Mouse (Mus musculus) E14TG2a.4 (cell line): ENCODE data around the gene Krt31.

ENCODE experiments used
- H3K27me3 ChIP-seq: 2 replicates; pipeline ENCODE4 v1.6.1; 2014; ENCODE audit warnings: low read length, control low read depth; ENCODE audit not compliant: insufficient read depth
- H3K36me3 ChIP-seq: 2 replicates; pipeline ENCODE4 v1.6.1; 2014; ENCODE audit warnings: low read length, control low read depth; ENCODE audit not compliant: insufficient read depth
- H3K4me1 ChIP-seq: replicated peaks from 2 replicates; pipeline ENCODE4 v1.6.1; 2014; ENCODE audit warnings: low read depth, low read length, control low read depth
- H3K4me3 ChIP-seq: replicated peaks from 2 replicates; pipeline ENCODE4 v1.5.1; 2014; ENCODE audit warnings: mild to moderate bottlenecking, low read length
- H3K9me3 ChIP-seq: 2 replicates; pipeline ENCODE4 v1.6.1; 2014; ENCODE audit warnings: low read length, control low read depth
- CTCF ChIP-seq: conservative IDR thresholded peaks from 2 replicates; pipeline ENCODE4 v1.5.1; 2014; ENCODE audit warnings: low read length
- NANOG ChIP-seq: IDR thresholded peaks from 2 replicates; pipeline ENCODE4 v1.6.1; 2014; ENCODE audit warnings: borderline replicate concordance, low read length, mixed read lengths
- POU5F1 ChIP-seq: IDR thresholded peaks from 2 replicates; pipeline ENCODE4 v1.6.1; 2014; ENCODE audit warnings: low read length, borderline replicate concordance

The Krt31 gene

DNA sequence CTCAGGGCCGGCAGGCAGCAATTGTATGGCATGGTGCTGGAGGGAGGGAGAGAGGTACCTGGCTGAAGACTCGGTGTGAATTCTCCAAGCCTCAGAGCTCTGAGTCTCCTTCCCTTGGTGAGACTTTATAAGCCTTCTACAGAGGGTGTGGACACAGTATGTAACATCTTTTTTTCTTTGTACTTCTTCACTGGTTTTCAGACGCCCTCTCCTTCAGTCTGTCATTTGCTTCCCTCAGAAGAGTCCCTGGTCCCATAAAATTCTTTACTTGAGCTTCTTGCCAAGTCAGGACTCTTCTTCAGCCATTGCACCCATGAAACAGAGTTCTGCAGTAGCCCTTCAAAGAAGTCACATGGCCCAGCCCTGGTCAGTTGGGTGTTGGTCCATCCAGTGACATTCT, at the start of gene Krt31:
Krt31 (minus strand) TSS at position 101 of the 400 bp plus-strand sequence.
- H3K27me3 ChIP-seq, result peaks cover 2% of the 10 kb centered on the region; the same call in 1 of the 2 replicates
- no peak for TF ChIP-seq CTCF
- TF ChIP-seq POU5F1, result no peak
- peaks cover 9% of the 10 kb centered on the region; the same call in 1 of the 2 replicates for H3K9me3 ChIP-seq
- H3K4me1 ChIP-seq, result no peaks in the 10 kb centered on the region
- H3K4me3 ChIP-seq, result no peak within 1 kb of the TSS
- H3K36me3 ChIP-seq, result no peaks in the 10 kb centered on the region

DNA sequence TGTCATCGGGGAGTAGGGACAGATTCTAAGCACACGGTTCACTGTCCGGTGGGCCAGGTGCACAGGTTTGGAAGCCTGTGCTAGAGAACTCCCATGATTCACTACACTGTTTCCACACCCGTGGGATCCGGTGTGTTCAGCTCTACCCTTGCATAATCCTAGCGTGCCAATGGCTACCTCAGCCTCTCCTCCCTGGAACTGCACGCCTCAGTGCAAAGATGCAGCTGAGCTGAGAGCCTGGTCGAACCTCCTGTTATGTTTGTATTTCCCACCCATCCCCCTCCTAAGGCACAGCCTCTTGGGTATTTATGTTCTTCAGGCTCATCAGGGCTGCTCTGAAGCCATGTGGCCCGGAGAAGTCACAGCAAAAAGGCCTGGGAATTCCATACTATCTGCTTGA, 47.5 kb upstream of the Krt31 start:
- Histone ChIP-seq H3K4me1 (no peaks in the 10 kb centered on the region), H3K9me3 (no peaks in the 10 kb centered on the region), H3K36me3 (no peaks in the 10 kb centered on the region), H3K27me3 (peaks cover 3% of the 10 kb centered on the region; the same call in 1 of the 2 replicates), H3K4me3 (no peak overlapping the region)
- TF ChIP-seq CTCF, result no peak
- no peak for TF ChIP-seq POU5F1
- no peak for TF ChIP-seq NANOG

DNA sequence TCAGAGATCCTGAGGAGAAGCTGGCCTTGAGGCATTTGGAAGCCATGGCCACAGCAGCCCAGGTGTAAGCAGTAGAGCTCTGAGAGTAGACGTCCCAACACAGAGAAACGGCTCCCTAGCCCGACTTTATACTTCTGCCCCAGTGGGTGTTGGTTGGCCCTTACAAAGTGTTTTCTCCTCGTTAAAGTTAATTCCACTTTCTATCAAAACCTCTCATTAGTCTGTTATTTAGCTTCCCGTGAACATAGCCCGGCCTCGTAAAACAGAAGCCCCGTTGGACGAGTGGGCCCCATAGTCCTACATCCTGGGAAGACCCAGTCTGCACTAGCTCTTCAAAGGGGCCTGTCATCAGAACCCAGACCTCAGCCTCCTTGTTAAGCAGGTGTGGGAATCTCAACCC, 45.8 kb upstream of the Krt31 start, which contains the start of gene Krt35:
Krt35 (minus strand) TSS at position 101 of the 400 bp plus-strand sequence.
- Histone ChIP-seq H3K27me3 (0 out of 2 replicates have a peak, but pooled peaks cover 3% of the 10 kb centered on the region), H3K9me3 (peaks cover 1% of the 10 kb centered on the region; the same call in 1 of the 2 replicates), H3K4me1 (no peaks in the 10 kb centered on the region), H3K36me3 (no peaks in the 10 kb centered on the region), H3K4me3 (no peak within 1 kb of the TSS)
- TF ChIP-seq NANOG, result no peak
- TF ChIP-seq POU5F1, result no peak
- no peak for TF ChIP-seq CTCF

DNA sequence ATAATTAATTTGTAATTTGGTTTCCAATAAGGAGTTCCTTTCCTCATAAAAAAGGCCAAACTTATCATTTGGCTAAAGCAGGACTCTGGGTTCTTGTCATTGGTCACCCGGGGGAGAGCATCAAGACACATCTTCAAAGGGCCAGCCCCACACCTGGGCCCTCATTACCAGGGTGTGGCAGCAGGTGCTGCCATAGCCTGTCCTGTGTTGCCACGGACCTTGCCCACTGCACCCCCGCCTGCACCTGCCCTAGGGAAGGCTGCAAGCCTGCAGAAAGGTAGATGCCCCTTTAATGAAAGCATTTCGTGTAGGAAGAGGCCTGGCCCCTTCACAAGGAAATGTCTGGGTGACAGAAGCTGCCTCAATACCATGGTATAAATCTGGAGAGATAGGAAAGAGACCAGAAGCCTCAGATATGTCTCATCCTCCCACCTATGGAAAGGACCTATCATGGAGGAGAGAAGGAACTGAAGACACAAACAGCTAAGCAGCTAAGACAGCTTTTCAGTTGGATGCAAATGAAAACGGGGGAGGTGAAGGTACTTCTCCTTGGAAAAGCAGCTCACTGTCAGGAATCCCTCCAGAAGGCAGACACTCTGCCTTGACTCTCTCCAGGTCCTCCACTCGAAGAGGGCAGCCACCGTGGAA, 38.2 kb upstream of the Krt31 start:
- Histone ChIP-seq H3K27me3 (0 out of 2 replicates have a peak, but pooled peaks cover 3% of the 10 kb centered on the region), H3K4me3 (no peak overlapping the region), H3K4me1 (no peaks in the 10 kb centered on the region), H3K36me3 (no peaks in the 10 kb centered on the region), H3K9me3 (peaks cover 19% of the 10 kb centered on the region)
- TF ChIP-seq NANOG (no peak), CTCF (no peak), POU5F1 (no peak)

DNA sequence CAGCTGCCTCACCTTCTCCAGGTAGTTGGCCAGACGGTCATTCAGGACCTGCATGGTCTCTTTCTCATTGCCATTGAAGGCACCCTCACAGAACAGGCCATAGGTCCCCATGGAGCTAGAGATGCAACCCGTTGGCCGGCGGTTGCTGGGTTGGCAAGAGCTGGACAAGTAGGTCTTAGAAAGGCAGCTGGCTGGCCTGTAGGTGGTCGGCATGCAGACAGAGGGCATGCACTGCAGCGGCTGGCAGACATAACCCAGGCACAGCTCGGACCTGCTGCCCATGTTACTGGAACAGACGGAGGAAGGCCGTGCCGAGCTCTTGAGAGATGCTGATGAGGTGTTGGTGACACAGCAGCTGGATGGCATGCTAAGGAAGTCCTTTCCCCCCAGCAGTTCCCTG, 37.5 kb upstream of the Krt31 start, which contains the start of gene Krt32:
Krt32 (minus strand) TSS at position 366 of the 400 bp plus-strand sequence.
- Histone ChIP-seq H3K4me1 (no peaks in the 10 kb centered on the region), H3K27me3 (0 out of 2 replicates have a peak, but pooled peaks cover 3% of the 10 kb centered on the region), H3K9me3 (peaks cover 19% of the 10 kb centered on the region), H3K36me3 (no peaks in the 10 kb centered on the region), H3K4me3 (no peak within 1 kb of the TSS)
- no peak for TF ChIP-seq NANOG

DNA sequence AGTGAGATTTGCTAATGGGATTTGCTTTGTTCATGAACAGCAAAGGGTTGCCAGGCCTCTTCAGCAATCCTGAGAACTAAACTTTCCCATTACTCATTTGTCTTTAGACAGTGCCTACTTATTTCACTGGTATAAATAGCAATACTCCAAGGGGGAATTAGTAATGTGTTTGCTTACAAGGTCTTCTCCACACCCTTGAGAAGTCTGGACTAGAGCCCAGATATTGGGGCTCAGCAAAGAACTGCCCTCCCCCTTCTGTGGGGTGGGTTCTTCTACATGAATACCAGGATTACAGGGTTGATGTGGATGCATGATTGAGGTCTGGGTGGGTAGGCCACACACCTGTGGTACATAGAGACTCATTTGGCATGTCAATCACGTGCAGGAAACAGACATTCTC, 23.5 kb upstream of the Krt31 start:
- Histone ChIP-seq H3K36me3 (no peaks in the 10 kb centered on the region), H3K4me3 (no peak overlapping the region), H3K9me3 (no peaks in the 10 kb centered on the region), H3K27me3 (no peaks in the 10 kb centered on the region), H3K4me1 (no peaks in the 10 kb centered on the region)
- TF ChIP-seq CTCF, result no peak
- no peak for TF ChIP-seq NANOG
- no peak for TF ChIP-seq POU5F1

DNA sequence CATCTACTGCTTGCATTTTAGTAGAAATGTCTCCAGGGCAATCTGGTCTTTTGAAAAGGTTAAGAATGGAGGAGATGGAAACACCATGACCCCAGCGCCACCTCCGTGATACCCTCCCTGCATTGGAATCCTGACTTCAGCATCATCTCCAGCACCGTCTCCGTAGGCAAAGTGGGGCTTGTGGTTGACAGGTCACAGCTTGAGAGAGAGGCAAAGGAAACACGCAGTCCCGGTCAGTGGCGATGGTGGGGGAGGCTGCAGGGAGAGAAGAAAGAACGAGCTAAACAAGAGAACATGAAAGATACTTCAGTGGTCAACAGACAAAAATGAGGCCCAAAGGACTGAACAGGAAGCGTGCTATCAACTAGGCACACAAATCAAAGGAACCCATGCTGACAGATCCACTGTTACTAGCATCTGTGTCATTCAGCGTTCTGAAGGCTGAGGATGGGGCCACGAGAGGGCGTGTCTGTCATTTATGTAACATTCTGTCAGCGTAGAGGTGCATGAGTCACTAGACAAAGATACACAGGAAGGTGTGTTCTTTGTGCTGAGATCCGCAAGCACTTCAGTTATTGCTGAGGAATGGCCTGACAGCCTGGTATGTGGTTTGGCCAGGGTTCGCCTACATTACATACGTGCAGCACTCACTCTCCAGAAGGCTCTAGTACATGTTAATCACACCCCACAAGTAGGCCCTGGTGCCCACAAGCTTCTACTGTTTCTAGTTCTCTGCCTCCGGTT, 17.1 kb upstream of the Krt31 start:
- H3K27me3 ChIP-seq, result no peaks in the 10 kb centered on the region
- no peaks in the 10 kb centered on the region for H3K9me3 ChIP-seq
- H3K4me3 ChIP-seq, result no peak overlapping the region
- TF ChIP-seq POU5F1 (no peak), CTCF (no peak), NANOG (no peak)
- H3K36me3 ChIP-seq, result no peaks in the 10 kb centered on the region
- no peaks in the 10 kb centered on the region for H3K4me1 ChIP-seq

DNA sequence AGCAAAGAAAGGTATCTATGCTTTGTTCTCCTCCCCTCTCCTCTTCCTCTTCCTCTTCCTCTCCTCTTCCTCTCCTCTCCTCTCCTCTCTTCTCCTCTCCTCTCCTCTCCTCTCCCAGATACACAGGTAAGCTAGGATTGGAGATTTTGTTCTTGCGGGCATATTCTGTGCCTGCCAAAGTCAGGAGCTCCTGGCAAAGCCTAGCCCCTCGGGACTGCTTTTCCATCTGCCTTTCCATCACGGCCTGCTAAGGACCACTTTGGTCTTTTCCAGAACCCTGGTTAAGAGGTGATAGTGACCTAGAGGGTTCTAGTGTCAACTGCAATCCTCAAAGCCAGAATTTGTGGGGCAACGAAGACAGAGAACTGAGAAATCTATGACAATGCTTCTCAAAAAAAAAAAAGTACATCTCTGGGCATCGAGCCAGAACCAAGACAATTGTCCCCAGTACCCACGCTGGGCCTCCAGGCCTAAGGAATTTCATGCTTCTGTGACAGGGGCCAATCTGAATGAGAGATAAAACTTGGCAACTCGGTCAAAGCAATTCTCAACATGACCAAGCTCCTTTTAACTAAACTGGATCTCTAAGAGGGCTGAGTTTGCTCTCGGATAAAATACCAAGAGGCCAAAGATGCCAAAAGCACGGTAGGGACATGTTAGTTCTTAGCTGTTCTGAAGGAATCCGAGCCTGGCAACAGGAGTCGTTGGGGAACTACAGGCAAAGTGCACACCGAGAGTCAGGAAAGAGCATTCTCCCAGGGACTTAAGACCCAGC, 16.1 kb upstream of the Krt31 start:
- no peak for TF ChIP-seq POU5F1
- no peak for TF ChIP-seq CTCF
- no peak for TF ChIP-seq NANOG
- no peaks in the 10 kb centered on the region for H3K9me3 ChIP-seq
- no peak overlapping the region for H3K4me3 ChIP-seq
- no peaks in the 10 kb centered on the region for H3K36me3 ChIP-seq
- no peaks in the 10 kb centered on the region for H3K27me3 ChIP-seq
- H3K4me1 ChIP-seq, result no peaks in the 10 kb centered on the region
